ENCODE assay signal across 12 mouse cellular contexts in the genomic region with DNA sequence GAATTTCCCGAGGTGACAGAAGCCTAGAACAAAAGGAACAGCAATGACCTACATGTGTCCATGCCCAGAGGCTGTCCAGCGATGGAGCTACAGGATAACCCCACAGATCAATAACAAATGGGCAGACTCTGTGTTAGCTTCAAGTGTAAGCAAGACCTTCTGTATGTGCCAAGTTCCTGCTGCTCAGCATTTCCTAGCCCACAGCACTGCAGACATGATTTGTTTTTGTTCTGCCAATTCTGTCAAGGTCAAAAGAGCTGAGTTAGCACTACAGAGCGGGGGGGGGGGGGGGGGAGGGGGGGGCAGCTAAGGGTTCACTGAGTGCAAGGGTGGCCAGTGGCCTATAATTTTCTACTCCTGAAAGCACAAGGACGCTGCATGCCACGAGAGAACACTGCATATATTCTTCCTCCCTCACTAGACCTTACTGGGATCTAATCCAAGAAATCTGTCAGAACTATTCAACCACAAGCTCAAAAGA. TPM values are rescaled to one million over a fixed set of nuclear protein-coding genes. Genes with fewer than 3 reads are reported as not detected.
DNase-seq lines count a peak whose midpoint lies in the region; ATAC-seq lines count a peak whose summit lies in the region.
"Had no signal": no experiment of that assay in that cellular context is flagged by ENCODE, and none has a peak within 500 bp of the region (broad histone marks: within the 10 kb centered on the region; RNA-seq: fewer than 3 reads in every experiment).

No protein-coding gene starts in this region.

- H3K9ac ChIP-seq in embryonic facial prominence, embryonic 12.5 days: no peak overlapping the region
- no peak overlapping the region for H3K9ac ChIP-seq in kidney, embryonic 15.5 days
- H3K9ac ChIP-seq: forebrain, embryonic 15.5 days; heart, embryonic 12.5 days had no signal

- 0 out of 2 replicates have a peak overlapping the region, but pooled peaks have one; percentile 19 for H3K27ac ChIP-seq in embryonic facial prominence, embryonic 12.5 days
- no peak overlapping the region for H3K27ac ChIP-seq in embryonic facial prominence, embryonic 10.5 days (replicated peaks)
- H3K27ac ChIP-seq in kidney, embryonic 15.5 days: no peak overlapping the region
- H3K27ac ChIP-seq: forebrain, embryonic 15.5 days had no signal

- peaks cover 60% of the 10 kb centered on the region for H3K36me3 ChIP-seq in embryonic facial prominence, embryonic 12.5 days
- peaks cover 84% of the 10 kb centered on the region for H3K36me3 ChIP-seq in embryonic facial prominence, embryonic 10.5 days (replicated peaks)
- H3K36me3 ChIP-seq in kidney, embryonic 15.5 days: peaks cover 72% of the 10 kb centered on the region

- no peak overlapping the region for H3K4me3 ChIP-seq in embryonic facial prominence, embryonic 12.5 days
- H3K4me3 ChIP-seq in embryonic facial prominence, embryonic 10.5 days: no peak overlapping the region
- H3K4me3 ChIP-seq in kidney, embryonic 15.5 days (replicated peaks): no peak overlapping the region
- H3K4me3 ChIP-seq: forebrain, embryonic 15.5 days; heart, embryonic 12.5 days had no signal

- H3K4me2 ChIP-seq in embryonic facial prominence, embryonic 12.5 days (replicated peaks): no peak overlapping the region
- no peak overlapping the region for H3K4me2 ChIP-seq in kidney, embryonic 15.5 days
- H3K4me2 ChIP-seq: forebrain, embryonic 15.5 days; heart, embryonic 12.5 days had no signal

- no peaks in the 10 kb centered on the region for H3K27me3 ChIP-seq in embryonic facial prominence, embryonic 12.5 days
- no peaks in the 10 kb centered on the region for H3K27me3 ChIP-seq in embryonic facial prominence, embryonic 10.5 days (replicated peaks; ENCODE audit: low read depth, poor library complexity, severe bottlenecking)
- H3K27me3 ChIP-seq in kidney, embryonic 15.5 days: no peaks in the 10 kb centered on the region
- H3K27me3 ChIP-seq: forebrain, embryonic 15.5 days; heart, embryonic 12.5 days had no signal

- peaks cover 24% of the 10 kb centered on the region for H3K4me1 ChIP-seq in embryonic facial prominence, embryonic 12.5 days
- peaks cover 34% of the 10 kb centered on the region for H3K4me1 ChIP-seq in embryonic facial prominence, embryonic 10.5 days
- peaks cover 30% of the 10 kb centered on the region for H3K4me1 ChIP-seq in kidney, embryonic 15.5 days

- H3K9me3 ChIP-seq in embryonic facial prominence, embryonic 12.5 days: no peaks in the 10 kb centered on the region
- H3K9me3 ChIP-seq in embryonic facial prominence, embryonic 10.5 days: no peaks in the 10 kb centered on the region
- no peaks in the 10 kb centered on the region for H3K9me3 ChIP-seq in kidney, embryonic 15.5 days (replicated peaks)
- H3K9me3 ChIP-seq: forebrain, embryonic 15.5 days; heart, embryonic 12.5 days had no signal

- WGBS in embryonic facial prominence, embryonic 12.5 days: 63% methylated on average over 5 of the region's 5 CpGs
- WGBS in embryonic facial prominence, embryonic 10.5 days: 75% methylated on average over 5 of the region's 5 CpGs
- WGBS in kidney, embryonic 15.5 days: 66% methylated on average over 4 of the region's 5 CpGs

- no peak for DNase-seq in embryonic facial prominence, embryonic 10.5 days (ENCODE audit: low spot score)
- peak; percentile 38 to 71 for DNase-seq in kidney, adult 8-10 months
- peak; percentile 22 for DNase-seq in retina, postnatal 1 day
- no peak for DNase-seq in retina, embryonic 14.5 days (ENCODE audit: low spot score)
- peak; percentile 44 to 71 for DNase-seq in kidney, postnatal 36 days
- DNase-seq in layer of hippocampus, postnatal 14 days (ENCODE audit: low spot score in 2 of 2): no peak
- DNase-seq: thymus, postnatal 4 days had no signal

- no peak for ATAC-seq in embryonic facial prominence, embryonic 12.5 days (ENCODE audit: insufficient number of reproducible peaks, insufficient read depth, low FRiP score, low TSS enrichment)
- no peak for ATAC-seq in kidney, embryonic 15.5 days (replicated peaks; ENCODE audit: low FRiP score)
- ATAC-seq: CD4-positive, CD25-positive, alpha-beta regulatory T cell, adult 4 months; forebrain, embryonic 15.5 days had no signal

RNA-seq across cellular contexts. Expression of gene Inpp5e, which starts 2.0 kb away (rescaled TPM):
- 30.1 and 31.5 TPM in 2 replicates for polyA plus RNA-seq in embryonic facial prominence, embryonic 12.5 days (2016; fragmentation: Nextera tagmentation; extraction: Ambion mirVana)
- polyA plus RNA-seq in embryonic facial prominence, embryonic 10.5 days (2016; fragmentation: Nextera tagmentation; extraction: Ambion mirVana): 28.6 and 31.8 TPM in 2 replicates
- 22.4 and 25.8 TPM in 2 replicates for polyA plus RNA-seq in kidney, embryonic 15.5 days (2015; fragmentation: Nextera tagmentation; extraction: Ambion mirVana)
- 10 to 100 TPM; 22.0 to 22.6 TPM for total RNA-seq in layer of hippocampus, postnatal 14 days (2021)

RNA-seq across cellular contexts. Expression of gene Pmpca, which starts 21.8 kb away (rescaled TPM):
- polyA plus RNA-seq in embryonic facial prominence, embryonic 12.5 days (2016; fragmentation: Nextera tagmentation; extraction: Ambion mirVana): 108 and 112 TPM in 2 replicates
- polyA plus RNA-seq in embryonic facial prominence, embryonic 10.5 days (2016; fragmentation: Nextera tagmentation; extraction: Ambion mirVana): 144 and 151 TPM in 2 replicates
- 113 TPM in 2 replicates for polyA plus RNA-seq in kidney, embryonic 15.5 days (2015; fragmentation: Nextera tagmentation; extraction: Ambion mirVana)
- 100 to 1,000 TPM; 108 to 113 TPM for total RNA-seq in layer of hippocampus, postnatal 14 days (2021)

RNA-seq across cellular contexts. Expression of gene Entr1, which starts 21.9 kb away (rescaled TPM):
- polyA plus RNA-seq in embryonic facial prominence, embryonic 12.5 days (2016; fragmentation: Nextera tagmentation; extraction: Ambion mirVana): 184 and 188 TPM in 2 replicates
- 133 and 137 TPM in 2 replicates for polyA plus RNA-seq in embryonic facial prominence, embryonic 10.5 days (2016; fragmentation: Nextera tagmentation; extraction: Ambion mirVana)
- 110 and 115 TPM in 2 replicates for polyA plus RNA-seq in kidney, embryonic 15.5 days (2015; fragmentation: Nextera tagmentation; extraction: Ambion mirVana)
- 100 to 1,000 TPM; 154 to 168 TPM for total RNA-seq in layer of hippocampus, postnatal 14 days (2021)

RNA-seq across cellular contexts. Expression of gene Snapc4, which starts 30.5 kb away (rescaled TPM):
- polyA plus RNA-seq in embryonic facial prominence, embryonic 12.5 days (2016; fragmentation: Nextera tagmentation; extraction: Ambion mirVana): 39.2 and 42.7 TPM in 2 replicates
- 39.3 and 39.8 TPM in 2 replicates for polyA plus RNA-seq in embryonic facial prominence, embryonic 10.5 days (2016; fragmentation: Nextera tagmentation; extraction: Ambion mirVana)
- 27.9 and 31.3 TPM in 2 replicates for polyA plus RNA-seq in kidney, embryonic 15.5 days (2015; fragmentation: Nextera tagmentation; extraction: Ambion mirVana)
- total RNA-seq in layer of hippocampus, postnatal 14 days (2021): 10 to 100 TPM; 58.4 to 84.5 TPM

RNA-seq across cellular contexts. Expression of gene Sec16a, which starts 34.0 kb away (rescaled TPM):
- polyA plus RNA-seq in embryonic facial prominence, embryonic 12.5 days (2016; fragmentation: Nextera tagmentation; extraction: Ambion mirVana): 26.2 and 28.3 TPM in 2 replicates
- 30.4 and 32.1 TPM in 2 replicates for polyA plus RNA-seq in embryonic facial prominence, embryonic 10.5 days (2016; fragmentation: Nextera tagmentation; extraction: Ambion mirVana)
- polyA plus RNA-seq in kidney, embryonic 15.5 days (2015; fragmentation: Nextera tagmentation; extraction: Ambion mirVana): 25.3 and 26.0 TPM in 2 replicates
- total RNA-seq in layer of hippocampus, postnatal 14 days (2021): 10 to 100 TPM; 47.2 to 48.3 TPM

Comparison
In these comparisons a context has a peak if more than half of its experiments do, and no peak if none do; other contexts are left out.
1. DNase-seq: peak in kidney, adult 8-10 months (2 of 2), retina, postnatal 1 day (single experiment) and kidney, postnatal 36 days (2 of 2); none in embryonic facial prominence, embryonic 10.5 days (single experiment), retina, embryonic 14.5 days (single experiment) and layer of hippocampus, postnatal 14 days (0 of 2).